ENCODE assay signal across 8 mouse cellular contexts in genomic region chr7:73376101-73377001, GRCm38 (mm10). TPM values are rescaled to one million over a fixed set of nuclear protein-coding genes. Genes with fewer than 3 reads are reported as not detected.
DNase-seq lines count a peak whose midpoint lies in the region.

No protein-coding gene starts in this region.

- intact Hi-C loops in gastrocnemius, postnatal 14 days (cut with DNase I; ENCODE audit: low total_unique reads): loop anchor here (5.0 kb wide), 1 partner anchor 244 kb away; no protein-coding TSS in a partner anchor

- DNase-seq in ovary, postnatal 14 days (ENCODE audit: low spot score): peak; percentile 59
- DNase-seq in ovary, postnatal 10 days (ENCODE audit: low spot score): no peak
- peak; percentile 84 to 89 for DNase-seq in cerebellum, postnatal 14 days
- peak; percentile 47 for DNase-seq in gastrocnemius, postnatal 14 days
- DNase-seq in induced T-regulatory cell, adult 2 months (ENCODE audit: low read depth): peak; percentile 68
- peak; percentile 54 to 65 for DNase-seq in left cerebral cortex, adult 8-10 months (ENCODE audit: low spot score in 2 of 2)
- DNase-seq in lung, postnatal 36 days: peak; percentile 88
- DNase-seq in skeletal muscle tissue, adult 2 months (ENCODE audit: low read depth, low spot score): peak; percentile 78

RNA-seq across cellular contexts. Expression of gene Rgma, which starts 1.0 kb away (rescaled TPM):
- 10 to 100 TPM; 53.4 to 73.5 TPM for total RNA-seq in gastrocnemius, postnatal 14 days (2021)
- total RNA-seq in left cerebral cortex, adult 8-10 months (2022): 10 to 100 TPM; 63.8 to 70.3 (median 64.4) TPM
